9 mouse cellular contexts compared by ENCODE assay signal in the genomic region with DNA sequence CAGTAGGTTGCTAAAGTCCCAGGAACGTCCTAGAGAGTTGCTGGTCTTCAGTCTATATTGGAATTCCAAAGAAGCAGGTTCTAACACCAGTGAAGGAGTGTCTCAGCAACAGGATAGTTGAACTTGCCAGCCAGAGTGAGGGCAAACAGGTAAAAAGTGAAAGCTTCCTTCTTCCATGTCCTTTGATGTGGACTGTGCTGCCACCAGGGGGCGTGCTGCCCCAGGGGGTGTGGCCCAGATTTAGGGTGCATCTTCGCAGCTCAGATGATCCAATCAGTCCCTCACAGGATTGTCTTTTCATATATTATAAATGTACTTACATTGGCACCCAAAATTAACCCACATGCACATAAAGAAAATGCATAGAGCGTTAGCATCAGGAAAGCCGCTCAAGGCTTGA. TPM values are rescaled to one million over a fixed set of nuclear protein-coding genes. Genes with fewer than 3 reads are reported as not detected.
DNase-seq lines count a peak whose midpoint lies in the region; ATAC-seq and TF ChIP-seq lines count a peak whose summit lies in the region.
"Had no signal": no experiment of that assay in that cellular context is flagged by ENCODE, and none has a peak within 500 bp of the region (broad histone marks: within the 10 kb centered on the region; RNA-seq: fewer than 3 reads in every experiment).

No protein-coding gene starts in this region.

- ATAC-seq in activated CD4-positive, CD25-positive, alpha-beta regulatory T cell, adult 4 months, result no peak

- H3K4me3 ChIP-seq in left cerebral cortex, adult 2 months, result no peak overlapping the region
- H3K4me3 ChIP-seq: myocyte had no signal

- H3K27ac ChIP-seq in left cerebral cortex, adult 2 months, result no peak overlapping the region

- peak; percentile 16 to 22 for DNase-seq in adrenal gland, adult 18-20 months (ENCODE audit: low spot score in 2 of 2)
- no peak for DNase-seq in adrenal gland, adult 8-10 months
- DNase-seq in left cerebral cortex, adult 2 months (ENCODE audit: extremely low spot score in 1 of 2, low spot score in 2 of 2), result peak in 1 of 2 experiments; percentile 18
- no peak for DNase-seq in left cerebral cortex, adult 11 months (ENCODE audit: low spot score)
- peak; percentile 25 for DNase-seq in adrenal gland, postnatal 25 days
- DNase-seq in lung, postnatal 36 days, result peak; percentile 6
- no peak for DNase-seq in ovary, postnatal 10 days (ENCODE audit: low spot score)

- TF ChIP-seq CTCF in left cerebral cortex, adult 2 months (IDR thresholded peaks at IDR 0.05), result peak; percentile 48

- intact Hi-C loops in left cerebral cortex, adult 2 months (cut with DNase I), result loop anchor here (2.0 to 10.0 kb wide), 3 partner anchors 73 to 345 kb away; no protein-coding TSS in a partner anchor

RNA-seq across cellular contexts. Expression of a gene that starts 41.0 kb away (rescaled TPM):
- not detected for total RNA-seq in adrenal gland, adult 18-20 months (2021)
- total RNA-seq in adrenal gland, adult 8-10 months (2022), result under 1 TPM in 3 of 4 experiments, not detected in 1; 0.03 to 0.14 (median 0.03) TPM
- total RNA-seq in left cerebral cortex, adult 2 months (2021), result 1 to 10 TPM in 1 of 2 experiments, under 1 TPM in 1; 0.49 to 1.4 TPM
- 0.09 TPM in 1 of 2 replicates, not detected in the other for total RNA-seq in adrenal gland, postnatal 25 days (2021)
- 1 to 10 TPM; 3.2 to 4.8 TPM for polyA plus RNA-seq in activated CD4-positive, CD25-positive, alpha-beta regulatory T cell, adult 4 months (2017; shearing (Covaris generic))

Comparison
In these comparisons a context has a peak if more than half of its experiments do, and no peak if none do; other contexts are left out.
1. DNase-seq: peak in adrenal gland, adult 18-20 months (2 of 2), adrenal gland, postnatal 25 days (single experiment) and lung, postnatal 36 days (single experiment); none in adrenal gland, adult 8-10 months (single experiment), left cerebral cortex, adult 11 months (single experiment) and ovary, postnatal 10 days (single experiment).